In the genomic region with DNA sequence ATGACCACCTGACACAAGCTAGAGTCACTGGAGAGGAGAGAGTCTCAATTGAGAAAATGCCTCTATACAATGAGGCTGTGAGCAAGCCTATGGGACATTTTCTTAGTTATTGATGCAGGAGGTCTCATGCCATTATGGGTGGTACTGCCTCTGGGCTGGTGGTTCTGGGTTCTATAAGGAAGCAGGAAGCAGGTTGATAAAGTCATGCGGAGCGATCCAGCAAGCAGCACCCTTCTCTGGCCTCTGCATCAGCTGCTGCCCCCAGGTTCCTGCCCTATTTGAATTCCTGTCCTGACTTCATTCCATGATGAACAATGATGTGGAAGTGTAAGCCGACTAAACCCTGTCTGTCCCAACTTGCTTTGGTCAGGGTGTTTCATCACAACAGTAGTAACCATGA, we compare ENCODE assay signal across 21 mouse cellular contexts.
A peak's percentile ranks its signal among the peaks of the same experiment; 100 is the strongest.
DNase-seq lines count a peak whose midpoint lies in the region; ATAC-seq and TF ChIP-seq lines count a peak whose summit lies in the region.
"Had no signal": no experiment of that assay in that cellular context is flagged by ENCODE, and none has a peak within 500 bp of the region (broad histone marks: within the 10 kb centered on the region; RNA-seq: fewer than 3 reads in every experiment).

No protein-coding gene starts in this region.

- no peak overlapping the region for H3K27ac ChIP-seq in midbrain, embryonic 11.5 days (ENCODE audit: low read depth, low read length)
- no peak overlapping the region for H3K27ac ChIP-seq in midbrain, embryonic 13.5 days
- H3K27ac ChIP-seq in ES-Bruce4 (ENCODE audit: insufficient read depth, low read length) = peak overlapping the region; percentile 66
- H3K27ac ChIP-seq in hindbrain, embryonic 11.5 days (ENCODE audit: low read depth, low read length) = no peak overlapping the region
- H3K27ac ChIP-seq: embryonic facial prominence, embryonic 10.5 days; embryonic facial prominence, embryonic 12.5 days; forebrain, embryonic 13.5 days; forebrain, embryonic 15.5 days had no signal

- WGBS in midbrain, embryonic 11.5 days = 92% methylated on average over 3 of the region's 3 CpGs
- WGBS in midbrain, embryonic 13.5 days = 88% methylated on average over 3 of the region's 3 CpGs
- WGBS in hindbrain, embryonic 11.5 days = 86% methylated on average over 3 of the region's 3 CpGs

- H3K9ac ChIP-seq in midbrain, embryonic 11.5 days (ENCODE audit: low read length) = no peak overlapping the region
- H3K9ac ChIP-seq in midbrain, embryonic 13.5 days (replicated peaks) = no peak overlapping the region
- peak overlapping the region; percentile 55 for H3K9ac ChIP-seq in ES-Bruce4 (ENCODE audit: low read depth, poor library complexity, severe bottlenecking)
- H3K9ac ChIP-seq in hindbrain, embryonic 11.5 days (ENCODE audit: low read depth, low read length) = no peak overlapping the region
- H3K9ac ChIP-seq: embryonic facial prominence, embryonic 12.5 days; forebrain, embryonic 13.5 days; forebrain, embryonic 15.5 days; forebrain, postnatal 0 days had no signal

- H3K9me3 ChIP-seq in midbrain, embryonic 11.5 days (ENCODE audit: control insufficient read depth, low read length) = no peaks in the 10 kb centered on the region
- H3K9me3 ChIP-seq in midbrain, embryonic 13.5 days = no peaks in the 10 kb centered on the region
- H3K9me3 ChIP-seq in ES-Bruce4 (replicated peaks; ENCODE audit: control insufficient read depth, insufficient read depth, low read length, poor library complexity, severe bottlenecking) = no peaks in the 10 kb centered on the region
- no peaks in the 10 kb centered on the region for H3K9me3 ChIP-seq in hindbrain, embryonic 11.5 days (ENCODE audit: control insufficient read depth, low read length)
- H3K9me3 ChIP-seq: embryonic facial prominence, embryonic 10.5 days; embryonic facial prominence, embryonic 12.5 days; forebrain, embryonic 13.5 days; forebrain, embryonic 15.5 days; G1E had no signal

- H3K27me3 ChIP-seq in midbrain, embryonic 11.5 days (ENCODE audit: control insufficient read depth, insufficient read depth, low read length) = no peaks in the 10 kb centered on the region
- H3K27me3 ChIP-seq in midbrain, embryonic 13.5 days = no peaks in the 10 kb centered on the region
- no peaks in the 10 kb centered on the region for H3K27me3 ChIP-seq in ES-Bruce4 (ENCODE audit: control insufficient read depth, insufficient read depth, low read length, poor library complexity, severe bottlenecking)
- no peaks in the 10 kb centered on the region for H3K27me3 ChIP-seq in hindbrain, embryonic 11.5 days (ENCODE audit: control insufficient read depth, insufficient read depth, low read length)
- H3K27me3 ChIP-seq: embryonic facial prominence, embryonic 12.5 days; forebrain, embryonic 13.5 days; forebrain, embryonic 15.5 days; Patski had no signal

- no peak for TF ChIP-seq EP300 in ES-Bruce4 (IDR thresholded peaks at IDR 0.05; ENCODE audit: insufficient read depth, low read depth, low read length)

- TF ChIP-seq POLR2A in ES-Bruce4 (IDR thresholded peaks at IDR 0.05; ENCODE audit: insufficient read depth, low read length) = no peak

- no peak overlapping the region for H3K4me3 ChIP-seq in midbrain, embryonic 11.5 days (ENCODE audit: low read depth, low read length)
- H3K4me3 ChIP-seq in midbrain, embryonic 13.5 days (replicated peaks) = no peak overlapping the region
- H3K4me3 ChIP-seq in ES-Bruce4 (ENCODE audit: low read depth, low read length) = no peak overlapping the region
- no peak overlapping the region for H3K4me3 ChIP-seq in hindbrain, embryonic 11.5 days (ENCODE audit: low read depth, low read length)
- H3K4me3 ChIP-seq: embryonic facial prominence, embryonic 10.5 days; embryonic facial prominence, embryonic 12.5 days; forebrain, embryonic 13.5 days; forebrain, embryonic 15.5 days had no signal

- H3K4me2 ChIP-seq in midbrain, embryonic 11.5 days = no peak overlapping the region
- H3K4me2 ChIP-seq in midbrain, embryonic 13.5 days (replicated peaks) = no peak overlapping the region
- no peak overlapping the region for H3K4me2 ChIP-seq in hindbrain, embryonic 11.5 days (replicated peaks; ENCODE audit: low read depth, low read length)
- H3K4me2 ChIP-seq: embryonic facial prominence, embryonic 12.5 days; forebrain, embryonic 13.5 days; forebrain, embryonic 15.5 days had no signal

- TF ChIP-seq CTCF in ES-Bruce4 (IDR thresholded peaks at IDR 0.05; ENCODE audit: low read depth, low read length) = no peak

- DNase-seq in midbrain, embryonic 11.5 days (ENCODE audit: low spot score, missing footprints) = peak; percentile 69
- no peak for DNase-seq in hindbrain, embryonic 11.5 days (ENCODE audit: low spot score)
- DNase-seq in frontal cortex, adult 2 months (ENCODE audit: extremely low spot score in 1 of 2, low spot score in 1 of 2) = no peak
- DNase-seq: adrenal gland, adult 8-10 months; adrenal gland, postnatal 14 days; adrenal gland, postnatal 36 days; cerebellum, adult 11-12 months; cerebellum, adult 2 months; cerebellum, adult 9-10 months; cerebellum, postnatal 10 days; cerebellum, postnatal 25 days; forebrain, postnatal 0 days had no signal

- ATAC-seq in midbrain, embryonic 11.5 days (ENCODE audit: low FRiP score) = no peak
- ATAC-seq in midbrain, embryonic 13.5 days = no peak
- ATAC-seq in hindbrain, embryonic 11.5 days (ENCODE audit: low FRiP score) = no peak
- ATAC-seq: activated CD4-positive, CD25-positive, alpha-beta regulatory T cell, adult 4 months; forebrain, embryonic 13.5 days; forebrain, embryonic 15.5 days; forebrain, postnatal 0 days; Patski had no signal

- no peaks in the 10 kb centered on the region for H3K4me1 ChIP-seq in midbrain, embryonic 11.5 days (ENCODE audit: control insufficient read depth, insufficient read depth, low read length)
- no peaks in the 10 kb centered on the region; the same call in 1 of the 2 replicates for H3K4me1 ChIP-seq in midbrain, embryonic 13.5 days (replicated peaks)
- H3K4me1 ChIP-seq in ES-Bruce4 (ENCODE audit: control insufficient read depth, insufficient read depth, low read length) = peaks cover 10% of the 10 kb centered on the region
- no peaks in the 10 kb centered on the region for H3K4me1 ChIP-seq in hindbrain, embryonic 11.5 days (replicated peaks; ENCODE audit: control insufficient read depth, insufficient read depth, low read length)
- H3K4me1 ChIP-seq: embryonic facial prominence, embryonic 12.5 days; forebrain, embryonic 13.5 days; forebrain, embryonic 15.5 days had no signal

- no peaks in the 10 kb centered on the region for H3K36me3 ChIP-seq in midbrain, embryonic 11.5 days (ENCODE audit: control insufficient read depth, insufficient read depth, low read length)
- H3K36me3 ChIP-seq in midbrain, embryonic 13.5 days = no peaks in the 10 kb centered on the region
- H3K36me3 ChIP-seq in ES-Bruce4 (ENCODE audit: control insufficient read depth, insufficient read depth, low read length, poor library complexity, severe bottlenecking) = peaks cover 18% of the 10 kb centered on the region
- no peaks in the 10 kb centered on the region for H3K36me3 ChIP-seq in hindbrain, embryonic 11.5 days (ENCODE audit: control insufficient read depth, insufficient read depth, low read length)
- H3K36me3 ChIP-seq: embryonic facial prominence, embryonic 10.5 days; embryonic facial prominence, embryonic 12.5 days; forebrain, embryonic 15.5 days; G1E had no signal
